Mouse (Mus musculus) thymus, adult 2 months (tissue): Measurements from ENCODE around the gene Apobec1.

Experiments
- CTCF ChIP-seq: fragments of 200-500 bp; IDR thresholded peaks from 2 replicates; pipeline ENCODE4 v1.5.1; 2012; ENCODE audit warnings: mild to moderate bottlenecking, control low read depth, low read length, moderate library complexity, borderline replicate concordance; ENCODE audit not compliant: control insufficient read depth, poor library complexity, insufficient read depth; ENCODE audit errors: extremely low read depth
- POLR2A ChIP-seq: fragments of 200-500 bp; IDR thresholded peaks from 2 replicates; pipeline ENCODE4 v1.6.1; 2012; ENCODE audit warnings: mild to moderate bottlenecking, low read length, control low read depth, moderate library complexity; ENCODE audit not compliant: control insufficient read depth, poor library complexity, insufficient read depth; ENCODE audit errors: extremely low read depth

GRCm38 (mm10) chr6:122570695-122571616 lies 31.3 kb downstream of the Apobec1 start:
- no peak for TF ChIP-seq CTCF
- TF ChIP-seq POLR2A, result no peak
